Mouse (Mus musculus) liver, adult 2 months (tissue): ENCODE results near the gene Axl.

Source experiments
- CTCF ChIP-seq: fragments of 200-500 bp; IDR thresholded peaks from 2 replicates; pipeline ENCODE4 v1.5.1; 2011; ENCODE audit warnings: low read depth, low read length, control low read depth
- POLR2A ChIP-seq: fragments of 200-500 bp; IDR thresholded peaks from 2 replicates; pipeline ENCODE4 v1.6.1; 2011; ENCODE audit warnings: low read length, control low read depth; ENCODE audit not compliant: insufficient read depth; ENCODE audit errors: extremely low read depth

DNA sequence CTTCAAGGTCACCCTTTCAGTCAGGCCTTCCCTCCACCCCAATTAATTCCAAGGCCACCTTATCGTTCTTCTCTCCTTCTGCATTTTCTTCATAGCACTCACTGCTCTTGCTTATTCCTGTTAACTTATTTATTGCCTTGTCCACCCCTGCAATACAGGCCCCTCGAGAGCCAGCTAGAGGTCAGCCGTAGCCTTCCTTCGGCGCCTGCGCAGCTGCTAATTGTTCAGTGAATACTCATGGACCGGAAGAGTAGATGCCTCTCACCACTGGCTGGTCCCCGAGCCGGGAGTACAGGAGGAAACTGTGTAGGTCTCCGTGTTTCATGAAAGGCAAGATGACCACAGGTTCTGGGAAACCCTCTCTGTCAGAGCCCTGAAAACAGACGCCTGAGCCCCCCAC lies 24.8 kb downstream of the Axl start:
- no peak for TF ChIP-seq POLR2A
- no peak for TF ChIP-seq CTCF
